Mouse (Mus musculus): ENCODE results near the gene Cep19.

The Cep19 gene

DNA sequence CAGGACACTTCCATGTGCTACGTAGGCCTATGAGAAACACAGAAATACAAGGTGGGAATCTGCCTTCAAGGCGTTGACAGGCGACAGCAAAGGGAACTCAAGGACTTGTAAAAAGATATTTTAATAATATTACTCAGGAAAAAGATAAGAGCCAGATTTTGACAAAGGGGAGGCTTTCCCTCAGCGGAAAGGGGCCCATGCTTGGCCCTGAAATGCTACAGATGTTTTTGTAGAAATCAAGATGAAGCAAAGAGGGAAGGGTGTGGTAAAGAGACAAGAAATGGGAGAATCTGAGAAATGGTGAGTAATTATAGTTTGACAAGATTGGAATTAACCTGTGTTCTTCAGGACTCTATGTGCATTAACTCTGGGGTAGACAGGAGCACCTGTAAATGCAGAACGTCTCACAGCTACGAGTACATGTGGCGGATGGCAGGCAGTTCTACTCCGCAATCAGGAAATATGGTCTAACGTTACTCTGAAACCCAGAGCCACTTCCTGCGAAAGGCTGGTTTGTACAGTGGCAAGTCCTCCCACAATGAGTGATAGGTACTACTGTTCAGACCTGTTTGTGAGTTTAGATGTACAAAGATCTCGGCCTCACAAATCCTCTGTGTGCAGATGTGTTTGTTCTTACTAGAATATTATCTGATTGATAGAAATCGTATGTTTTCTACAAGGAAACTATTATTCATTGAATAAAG lies 7.9 kb downstream of the Cep19 start:
- no peak for DNase-seq (ENCODE audit: low read depth, low spot score)

DNA sequence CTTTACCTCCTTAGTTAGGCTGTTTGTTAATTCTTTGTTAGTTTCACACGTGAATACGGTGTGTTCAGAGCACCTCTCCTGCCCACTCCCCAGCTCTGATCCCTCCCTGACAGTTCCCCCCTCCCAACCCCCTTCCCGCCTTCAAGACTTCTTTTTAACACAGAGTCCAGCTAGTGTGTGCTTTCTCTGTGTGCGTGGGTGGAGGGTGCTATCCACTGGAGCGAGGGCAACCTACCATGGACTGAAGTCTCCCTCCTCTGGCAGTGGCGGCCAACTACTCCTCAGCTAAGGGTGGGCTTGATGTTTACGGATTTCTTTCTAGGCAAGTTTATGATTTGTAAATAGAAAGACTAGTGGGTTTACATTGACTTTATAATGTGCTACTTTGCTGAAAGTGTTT lies 8.6 kb downstream of the Cep19 start:
- DNase-seq (ENCODE audit: low read depth, low spot score), result no peak

DNA sequence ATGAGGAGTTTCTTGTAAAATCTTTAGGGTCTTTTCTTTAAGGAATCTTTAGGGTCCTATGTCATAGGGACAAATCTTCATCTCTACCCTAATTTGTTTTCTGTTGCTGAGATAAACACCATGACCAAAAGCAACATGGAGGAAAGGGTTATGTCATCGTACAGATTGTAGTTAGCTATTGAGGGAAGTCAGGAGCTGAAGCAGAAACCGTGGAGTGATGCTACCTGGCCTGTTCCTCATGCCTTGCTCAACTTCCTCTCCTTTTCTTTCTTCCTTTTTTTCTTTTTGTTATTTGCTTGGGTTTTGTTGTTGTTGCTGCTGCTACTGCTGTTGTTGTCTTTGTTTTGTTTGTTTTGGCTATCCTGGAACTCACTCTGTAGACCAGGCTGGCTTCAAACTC lies 9.0 kb downstream of the Cep19 start:
- no peak for DNase-seq (ENCODE audit: low read depth, low spot score)

- DNase-seq (ENCODE audit: low read depth, low spot score), result peak; percentile 63
These were observed 11.5 kb downstream of the Cep19 start for GRCm38 (mm10) chr16:32110951-32111699.

GRCm38 (mm10) chr16:32113541-32114218 lies 14.1 kb downstream of the Cep19 start:
- DNase-seq (ENCODE audit: low read depth, low spot score), result peak; percentile 78

DNA sequence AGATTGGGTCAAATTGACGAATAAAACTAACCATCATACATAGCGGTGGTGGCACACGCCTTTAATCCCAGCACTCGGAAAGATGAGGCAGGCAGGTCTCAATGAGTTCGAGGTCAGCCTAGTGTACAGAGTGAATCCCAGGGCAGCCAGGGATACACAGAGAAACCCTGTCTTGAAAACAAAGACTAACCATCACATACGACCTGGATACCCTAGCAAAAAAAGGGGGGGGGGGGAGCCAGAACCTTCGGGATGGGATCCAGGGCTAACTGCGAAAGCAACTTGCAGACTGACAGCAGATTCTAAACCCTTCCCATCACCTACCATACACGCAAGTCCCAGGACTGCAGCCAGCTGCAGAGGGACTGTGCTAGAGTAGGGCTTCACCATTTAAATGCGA lies 14.8 kb downstream of the Cep19 start:
- peak; percentile 39 for DNase-seq (ENCODE audit: low read depth, low spot score)

GRCm38 (mm10) chr16:32114968-32115695 lies 15.5 kb downstream of the Cep19 start:
- DNase-seq (ENCODE audit: low read depth, low spot score), result peak; percentile 80

DNA sequence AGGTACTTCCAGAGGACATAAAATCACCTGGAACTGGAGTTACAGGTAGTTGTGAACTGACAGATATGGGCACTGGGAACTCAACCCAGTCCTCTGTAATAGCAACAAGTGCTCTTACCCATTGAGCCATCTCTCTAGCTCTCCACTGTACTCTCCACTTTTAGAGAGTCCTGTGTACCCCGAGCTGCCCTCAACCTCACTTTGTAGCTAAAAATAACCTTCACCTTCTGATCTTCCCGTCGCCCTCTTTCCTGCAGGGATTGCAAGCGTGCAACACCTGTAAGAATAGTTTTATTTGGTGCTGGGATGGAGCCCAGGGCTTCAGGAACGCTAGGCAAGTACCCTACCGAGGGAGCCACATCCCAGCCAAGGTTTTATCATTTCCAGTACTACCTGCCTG lies 16.2 kb downstream of the Cep19 start:
- DNase-seq (ENCODE audit: low read depth, low spot score), result no peak

DNA sequence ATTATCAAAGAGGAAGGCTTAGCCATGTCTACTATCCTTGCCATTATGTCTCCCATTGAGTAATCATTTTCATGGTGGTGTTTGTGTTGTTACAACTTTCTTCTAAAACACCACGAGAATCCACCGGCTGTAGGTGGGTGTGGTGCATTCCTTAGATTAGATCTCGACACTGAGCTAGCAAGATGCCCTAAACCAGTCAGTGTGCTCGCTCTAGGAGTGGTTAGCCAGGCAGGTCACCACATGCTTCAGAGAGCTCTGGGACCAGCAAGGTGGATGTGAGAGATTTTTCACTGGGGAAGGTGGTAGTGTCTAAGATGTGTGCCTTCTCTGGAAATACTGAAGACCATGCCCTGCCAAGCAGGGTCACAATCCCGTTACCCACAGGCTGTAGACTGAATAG lies 16.6 kb downstream of the Cep19 start:
- peak; percentile 69 for DNase-seq (ENCODE audit: low read depth, low spot score)

DNA sequence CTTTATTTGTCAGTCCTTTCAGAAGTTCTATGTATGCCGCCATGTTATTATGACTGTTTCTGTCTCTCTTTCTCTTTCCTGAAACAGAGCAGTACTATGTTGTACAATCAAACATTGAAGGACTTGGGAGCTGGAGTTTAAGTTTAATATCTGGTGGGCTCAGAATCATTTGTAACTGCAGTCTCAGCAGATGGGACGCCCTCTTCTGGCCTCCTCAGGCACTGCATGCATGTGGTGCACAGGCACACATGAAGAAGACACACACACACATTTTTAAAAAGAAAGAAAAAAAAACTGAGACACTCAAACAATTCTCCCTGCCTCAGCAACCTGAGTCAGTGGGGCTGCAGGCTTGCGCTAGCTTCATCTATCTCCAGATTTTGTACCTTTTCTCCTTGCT lies 20.9 kb downstream of the Cep19 start:
- peak; percentile 61 for DNase-seq (ENCODE audit: low read depth, low spot score)

DNA sequence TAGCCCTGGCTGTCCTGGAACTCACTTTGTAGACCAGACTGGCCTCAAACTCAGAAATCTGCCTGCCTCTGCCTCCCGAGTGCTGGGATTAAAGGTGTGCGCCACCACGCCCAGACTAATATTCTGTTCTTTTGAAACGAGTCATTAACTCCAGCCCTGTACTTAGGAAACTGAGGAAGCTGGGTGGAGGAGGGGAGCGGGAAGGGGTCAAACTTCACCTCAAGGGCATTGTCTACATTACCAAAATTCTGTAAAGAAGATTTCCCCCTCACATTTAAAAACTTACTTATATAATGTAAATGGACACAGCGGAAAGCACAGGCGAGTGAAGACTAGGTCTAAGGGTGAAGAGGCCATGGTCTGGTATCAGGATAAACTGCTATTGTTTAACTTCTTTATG lies 24.4 kb downstream of the Cep19 start:
- DNase-seq (ENCODE audit: low read depth, low spot score), result peak; percentile 60

DNA sequence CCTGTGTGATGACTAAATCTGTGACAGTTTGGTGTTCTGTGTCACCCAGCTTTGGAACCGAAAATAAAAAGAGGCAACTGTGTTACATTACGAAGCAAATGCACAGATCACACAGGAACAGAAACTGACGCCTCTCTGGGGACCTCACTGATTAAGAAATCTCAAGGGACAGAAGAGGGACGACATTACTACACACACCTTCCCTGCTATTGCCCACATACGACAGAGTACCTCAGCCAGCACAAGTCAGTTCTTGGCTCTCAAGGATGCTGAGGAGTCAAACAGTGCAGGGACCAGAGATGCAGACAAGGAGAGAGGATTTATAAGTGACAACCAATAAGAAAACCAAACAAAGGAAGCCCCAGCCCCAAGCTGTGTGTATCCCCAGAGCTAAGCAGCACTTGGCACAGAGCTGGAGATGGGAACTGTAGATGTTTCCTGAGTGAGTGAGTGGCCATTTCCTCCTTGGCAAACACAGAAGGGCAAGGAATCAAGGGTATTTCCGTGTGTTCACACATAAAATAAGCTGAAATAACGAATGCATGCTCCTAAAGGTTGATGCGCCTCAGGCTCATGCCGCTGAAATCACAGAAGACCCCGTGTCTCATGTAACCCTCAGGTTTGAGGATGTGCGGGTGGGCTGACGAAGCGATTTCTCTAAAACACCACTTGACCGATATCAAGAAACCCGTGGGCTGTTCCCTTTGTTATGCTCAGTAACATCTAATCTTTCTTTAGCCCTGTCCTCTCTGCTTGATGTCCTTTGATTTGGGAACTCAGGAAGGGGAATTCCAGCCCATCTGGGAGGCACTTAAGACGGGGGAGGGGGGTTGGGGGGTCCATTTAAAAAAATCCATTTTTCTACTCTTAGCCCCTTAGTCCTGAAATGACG lies 25.1 kb downstream of the Cep19 start:
- DNase-seq (ENCODE audit: low read depth, low spot score), result peak; percentile 82

GRCm38 (mm10) chr16:32125364-32125763 lies 25.8 kb downstream of the Cep19 start:
- DNase-seq (ENCODE audit: low read depth, low spot score), result peak; percentile 85

DNA sequence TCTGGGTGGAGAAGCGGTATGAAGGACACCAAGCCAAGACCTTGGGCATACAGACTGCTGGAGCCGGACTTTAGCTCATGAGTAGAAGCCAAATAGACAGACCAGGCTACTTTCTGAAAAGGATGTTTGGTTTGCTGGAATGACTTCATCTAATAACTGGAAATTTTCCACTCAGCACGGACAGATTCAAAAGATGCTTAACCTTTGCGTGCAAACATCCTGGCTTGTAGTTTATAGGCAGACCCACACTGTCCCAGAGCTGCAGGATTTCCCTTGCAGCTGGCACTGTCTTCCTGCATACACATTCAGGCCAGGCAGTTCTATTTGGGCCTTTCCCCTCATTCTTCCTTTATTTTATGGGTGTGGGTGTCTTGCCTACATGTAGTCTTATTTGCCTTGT lies 27.4 kb downstream of the Cep19 start:
- DNase-seq (ENCODE audit: low read depth, low spot score), result no peak

- no peak for DNase-seq (ENCODE audit: low read depth, low spot score)
These were observed 30.0 kb downstream of the Cep19 start for GRCm38 (mm10) chr16:32129449-32130189.

DNA sequence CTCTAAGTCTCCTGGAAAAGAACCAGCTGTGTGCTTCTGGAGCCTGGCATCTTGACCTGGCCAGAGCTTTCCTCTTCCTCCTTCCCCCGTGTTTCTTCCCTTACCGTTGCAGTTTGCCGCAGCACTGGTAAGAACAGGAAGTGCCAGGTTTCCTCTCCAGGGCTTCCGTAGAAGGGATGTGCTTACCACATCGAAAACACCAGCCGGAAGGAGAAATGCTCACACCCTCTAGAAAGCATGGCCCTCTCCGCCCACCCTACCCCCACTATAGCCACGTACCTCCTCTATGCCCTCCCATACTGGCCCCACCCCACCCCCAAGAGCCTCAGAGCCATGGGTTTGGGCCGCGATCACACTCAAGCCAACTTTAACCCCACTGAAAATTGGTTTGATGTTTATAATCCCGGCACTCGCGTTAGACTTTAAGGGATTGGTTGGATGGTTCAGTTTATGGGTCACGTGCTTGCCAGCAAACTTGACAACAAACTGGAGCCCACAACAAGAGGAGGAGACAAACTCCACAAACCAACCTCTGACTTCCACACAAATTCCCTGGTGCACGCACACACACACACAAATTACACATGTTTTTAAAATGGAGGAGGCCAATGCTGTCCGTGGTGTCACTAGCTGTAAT lies 30.7 kb downstream of the Cep19 start:
- DNase-seq (ENCODE audit: low read depth, low spot score), result peak; percentile 91

GRCm38 (mm10) chr16:32133148-32133547 lies 33.5 kb downstream of the Cep19 start:
- DNase-seq (ENCODE audit: low read depth, low spot score), result no peak

- DNase-seq (ENCODE audit: low read depth, low spot score), result peak; percentile 92
These were observed 36.3 kb downstream of the Cep19 start for GRCm38 (mm10) chr16:32135842-32136357.

GRCm38 (mm10) chr16:32138954-32139353 lies 39.4 kb downstream of the Cep19 start:
- DNase-seq (ENCODE audit: low read depth, low spot score), result no peak
